19 mouse cellular contexts compared by ENCODE assay signal in genomic region chr11:121615961-121616485, GRCm38 (mm10).
"Had no signal": no experiment of that assay in that cellular context is flagged by ENCODE, and none has a peak within 500 bp of the region (broad histone marks: within the 10 kb centered on the region; RNA-seq: fewer than 3 reads in every experiment).

No protein-coding gene starts in this region.

- DNase-seq: kidney, adult 9 months; left cerebral cortex, postnatal 4 days; lung, embryonic 14.5 days; right cerebral cortex, adult 18-20 months; right cerebral cortex, postnatal 14 days; right cerebral cortex, postnatal 4 days; thymus, adult 2 months; thymus, postnatal 14 days; thymus, postnatal 4 days had no signal

- H3K9ac ChIP-seq: limb, embryonic 12.5 days; limb, embryonic 15.5 days; liver, embryonic 15.5 days; lung, embryonic 14.5 days; midbrain, embryonic 12.5 days; midbrain, embryonic 15.5 days; neural tube, embryonic 12.5 days; neural tube, embryonic 15.5 days had no signal

- H3K4me3 ChIP-seq: limb, embryonic 12.5 days; limb, embryonic 15.5 days; liver, embryonic 15.5 days; midbrain, embryonic 12.5 days; midbrain, embryonic 15.5 days; neural tube, embryonic 12.5 days; neural tube, embryonic 15.5 days had no signal

- H3K9me3 ChIP-seq: limb, embryonic 12.5 days; limb, embryonic 15.5 days; liver, embryonic 15.5 days; midbrain, embryonic 12.5 days; midbrain, embryonic 15.5 days; neural tube, embryonic 12.5 days; neural tube, embryonic 15.5 days had no signal

- H3K27me3 ChIP-seq: limb, embryonic 12.5 days; limb, embryonic 15.5 days; liver, embryonic 15.5 days; midbrain, embryonic 12.5 days; midbrain, embryonic 15.5 days; neural tube, embryonic 12.5 days; neural tube, embryonic 15.5 days had no signal

- ATAC-seq: intestine, postnatal 0 days; lung, postnatal 0 days; midbrain, embryonic 15.5 days had no signal

- H3K27ac ChIP-seq: limb, embryonic 12.5 days; limb, embryonic 15.5 days; liver, embryonic 15.5 days; macrophage; midbrain, embryonic 12.5 days; midbrain, embryonic 15.5 days; neural tube, embryonic 12.5 days; neural tube, embryonic 15.5 days had no signal

- H3K4me2 ChIP-seq: limb, embryonic 12.5 days; limb, embryonic 15.5 days; liver, embryonic 15.5 days; lung, embryonic 14.5 days; midbrain, embryonic 12.5 days; midbrain, embryonic 15.5 days; neural tube, embryonic 12.5 days; neural tube, embryonic 15.5 days had no signal

- H3K4me1 ChIP-seq: limb, embryonic 12.5 days; limb, embryonic 15.5 days; liver, embryonic 15.5 days; midbrain, embryonic 12.5 days; midbrain, embryonic 15.5 days; neural tube, embryonic 12.5 days; neural tube, embryonic 15.5 days had no signal
